ENCODE assay signal across 8 mouse cellular contexts in genomic region chr6:37096840-37097305, GRCm38 (mm10).
DNase-seq lines count a peak whose midpoint lies in the region; ATAC-seq and TF ChIP-seq lines count a peak whose summit lies in the region.

No protein-coding gene starts in this region.

- peaks cover 19% of the 10 kb centered on the region for H3K4me1 ChIP-seq in lung, embryonic 15.5 days

- no peaks in the 10 kb centered on the region for H3K27me3 ChIP-seq in lung, embryonic 15.5 days

- peak overlapping the region; percentile 18 for H3K9ac ChIP-seq in lung, embryonic 15.5 days

- DNase-seq in cerebellum, postnatal 25 days, result no peak
- no peak for DNase-seq in lung, postnatal 36 days
- DNase-seq in kidney, postnatal 10 days, result peak; percentile 54
- peak; percentile 32 for DNase-seq in right cerebral cortex, postnatal 14 days
- no peak for DNase-seq in layer of hippocampus, adult 2 months (ENCODE audit: low spot score in 2 of 2)
- DNase-seq in liver, result no peak

- no peak for TF ChIP-seq CTCF in layer of hippocampus, adult 2 months (conservative IDR thresholded peaks at IDR 0.05)

- H3K9me3 ChIP-seq in lung, embryonic 15.5 days, result no peaks in the 10 kb centered on the region

- H3K4me3 ChIP-seq in lung, embryonic 15.5 days, result peak overlapping the region; percentile 31
- H3K4me3 ChIP-seq in layer of hippocampus, adult 2 months, result no peak overlapping the region

- ATAC-seq in cerebellum, adult (ENCODE audit: insufficient number of reproducible peaks, low FRiP score, low TSS enrichment), result 0 out of 2 replicates have a peak, but pooled peaks have one; percentile 12
- peak; percentile 44; the same call in 1 of the 2 replicates for ATAC-seq in lung, embryonic 15.5 days (ENCODE audit: borderline replicate concordance, extremely low read depth, low FRiP score, low TSS enrichment)

- WGBS in lung, embryonic 15.5 days, result 15% methylated on average over 12 of the region's 12 CpGs

- H3K36me3 ChIP-seq in lung, embryonic 15.5 days, result no peaks in the 10 kb centered on the region

- H3K27ac ChIP-seq in lung, embryonic 15.5 days, result peak overlapping the region; percentile 82
- H3K27ac ChIP-seq in layer of hippocampus, adult 2 months, result no peak overlapping the region

- peak overlapping the region; percentile 62 for H3K4me2 ChIP-seq in lung, embryonic 15.5 days

Comparison
In these comparisons a context has a peak if more than half of its experiments do, and no peak if none do; other contexts are left out.
1. DNase-seq: peak in kidney, postnatal 10 days (single experiment) and right cerebral cortex, postnatal 14 days (single experiment); none in cerebellum, postnatal 25 days (0 of 2), lung, postnatal 36 days (single experiment), layer of hippocampus, adult 2 months (0 of 2) and liver (single experiment).